Mouse (Mus musculus) stomach, embryonic 16.5 days (tissue): ENCODE results near the gene Cpm. TPM values are rescaled to one million over a fixed set of nuclear protein-coding genes. Genes with fewer than 3 reads are reported as not detected.

Experiments used
- ATAC-seq: fragments of 200-750 bp; cut with Nextera tagmentation; 2 replicates; pipeline ENCODE4 v1.8.0; 2017; ENCODE audit warnings: moderate number of reproducible peaks, moderate TSS enrichment; ENCODE audit not compliant: insufficient read depth, low FRiP score
- H3K27ac ChIP-seq: fragments of 300-500 bp; sonication (generic); 2 replicates; pipeline ENCODE4 v1.5.1; 2014; ENCODE audit warnings: low read length
- H3K27me3 ChIP-seq: fragments of 300-500 bp; sonication (generic); 2 replicates; pipeline ENCODE4 v1.6.1; 2014; ENCODE audit warnings: low read length, control low read depth, mixed read lengths; ENCODE audit not compliant: control insufficient read depth, insufficient read depth
- H3K36me3 ChIP-seq: fragments of 300-500 bp; sonication (generic); 2 replicates; pipeline ENCODE4 v1.6.1; 2014; ENCODE audit warnings: low read length; ENCODE audit not compliant: control insufficient read depth, insufficient read depth
- H3K4me1 ChIP-seq: fragments of 300-500 bp; sonication (generic); 2 replicates; pipeline ENCODE4 v1.6.1; 2014; ENCODE audit warnings: low read length, control low read depth, mixed read lengths; ENCODE audit not compliant: control insufficient read depth, insufficient read depth
- H3K4me2 ChIP-seq: fragments of 300-500 bp; sonication (generic); 2 replicates; pipeline ENCODE4 v1.6.1; 2014; ENCODE audit warnings: low read depth, low read length, mixed read lengths
- H3K4me3 ChIP-seq: fragments of 300-500 bp; sonication (generic); replicated peaks from 2 replicates; pipeline ENCODE4 v1.5.1; 2014; ENCODE audit warnings: mild to moderate bottlenecking, low read length
- H3K9ac ChIP-seq: fragments of 300-500 bp; sonication (generic); 2 replicates; pipeline ENCODE4 v1.6.1; 2014; ENCODE audit warnings: low read length
- H3K9me3 ChIP-seq: fragments of 300-500 bp; sonication (generic); replicated peaks from 2 replicates; pipeline ENCODE4 v1.6.1; 2016; ENCODE audit warnings: low read length, control low read depth; ENCODE audit not compliant: control insufficient read depth
- WGBS: fragments of 180-500 bp; shearing (Covaris S2); extraction: QIAGEN DNeasy Blood & Tissue Kit; methylation state at CpG from one replicate; pipeline ENCODE4 v1.1.7; 2014; 5-methylcytosine and 5-hydroxymethylcytosine counted together
- polyA plus RNA-seq: library from polyadenylated mRNA; unstranded; fragments of >200 nt; fragmentation: Nextera tagmentation; extraction: Ambion mirVana; gene quantifications from 2 replicates; pipeline ENCODE4 v1.2.1, GENCODE M21; 2015

Cpm gene
- polyA plus RNA-seq, 1 experiment from 2014 or later, result 74.0 TPM

GRCm38 (mm10) chr10:117610794-117611384 lies 18.4 kb upstream of the Cpm start:
- H3K27ac ChIP-seq, result 0 out of 2 replicates have a peak overlapping the region, but pooled peaks have one; percentile 28
- no peak overlapping the region for H3K9ac ChIP-seq
- WGBS, result 89% methylated on average over 2 of the region's 2 CpGs
- no peak overlapping the region for H3K4me3 ChIP-seq
- no peaks in the 10 kb centered on the region for H3K36me3 ChIP-seq
- no peaks in the 10 kb centered on the region for H3K27me3 ChIP-seq
- H3K9me3 ChIP-seq, result no peaks in the 10 kb centered on the region
- no peak for ATAC-seq
- H3K4me1 ChIP-seq, result no peaks in the 10 kb centered on the region
- no peak overlapping the region for H3K4me2 ChIP-seq

- H3K27me3 ChIP-seq, result no peaks in the 10 kb centered on the region
- H3K36me3 ChIP-seq, result no peaks in the 10 kb centered on the region
- no peak for ATAC-seq
- H3K4me2 ChIP-seq, result no peak overlapping the region
- H3K27ac ChIP-seq, result no peak overlapping the region
- no peaks in the 10 kb centered on the region for H3K4me1 ChIP-seq
- no peaks in the 10 kb centered on the region for H3K9me3 ChIP-seq
- H3K4me3 ChIP-seq, result no peak overlapping the region
- no peak overlapping the region for H3K9ac ChIP-seq
- 89% methylated on average over 2 of the region's 2 CpGs for WGBS
These were observed 17.8 kb upstream of the Cpm start for GRCm38 (mm10) chr10:117611503-117611902.

GRCm38 (mm10) chr10:117611976-117612375 lies 17.3 kb upstream of the Cpm start:
- no peaks in the 10 kb centered on the region for H3K27me3 ChIP-seq
- no peak for ATAC-seq
- 81% methylated on average over 2 of the region's 2 CpGs for WGBS
- no peak overlapping the region for H3K27ac ChIP-seq
- H3K4me2 ChIP-seq, result no peak overlapping the region
- H3K9ac ChIP-seq, result no peak overlapping the region
- H3K4me1 ChIP-seq, result no peaks in the 10 kb centered on the region
- no peaks in the 10 kb centered on the region for H3K36me3 ChIP-seq
- no peaks in the 10 kb centered on the region for H3K9me3 ChIP-seq
- no peak overlapping the region for H3K4me3 ChIP-seq

GRCm38 (mm10) chr10:117612621-117613584 lies 16.4 kb upstream of the Cpm start:
- Histone ChIP-seq H3K9ac (no peak overlapping the region), H3K27me3 (no peaks in the 10 kb centered on the region), H3K4me2 (no peak overlapping the region), H3K9me3 (no peaks in the 10 kb centered on the region), H3K4me3 (no peak overlapping the region), H3K36me3 (no peaks in the 10 kb centered on the region), H3K4me1 (no peaks in the 10 kb centered on the region), H3K27ac (no peak overlapping the region)
- no peak for ATAC-seq
- 75% methylated on average over 8 of the region's 8 CpGs for WGBS

GRCm38 (mm10) chr10:117613960-117614359 lies 15.3 kb upstream of the Cpm start:
- 47% methylated on average over 6 of the region's 6 CpGs for WGBS

GRCm38 (mm10) chr10:117614387-117614786 lies 14.9 kb upstream of the Cpm start:
- H3K4me1 ChIP-seq, result no peaks in the 10 kb centered on the region
- 61% methylated on average over 3 of the region's 3 CpGs for WGBS
- H3K9ac ChIP-seq, result no peak overlapping the region
- no peak overlapping the region for H3K4me2 ChIP-seq
- no peak for ATAC-seq
- H3K27ac ChIP-seq, result no peak overlapping the region
- no peaks in the 10 kb centered on the region for H3K36me3 ChIP-seq
- no peak overlapping the region for H3K4me3 ChIP-seq
- H3K9me3 ChIP-seq, result no peaks in the 10 kb centered on the region
- H3K27me3 ChIP-seq, result no peaks in the 10 kb centered on the region

More at GRCm38 (mm10) chr10:117613960-117614359, 15.3 kb upstream of the Cpm start:
- no peaks in the 10 kb centered on the region for H3K9me3 ChIP-seq
- H3K4me1 ChIP-seq, result no peaks in the 10 kb centered on the region
- H3K4me3 ChIP-seq, result no peak overlapping the region
- no peak overlapping the region for H3K9ac ChIP-seq
- H3K36me3 ChIP-seq, result no peaks in the 10 kb centered on the region
- H3K27me3 ChIP-seq, result no peaks in the 10 kb centered on the region
- ATAC-seq, result no peak
- no peak overlapping the region for H3K27ac ChIP-seq
- H3K4me2 ChIP-seq, result no peak overlapping the region

- H3K4me2 ChIP-seq, result no peak overlapping the region
- no peaks in the 10 kb centered on the region for H3K4me1 ChIP-seq
- H3K9ac ChIP-seq, result no peak overlapping the region
- H3K27me3 ChIP-seq, result no peaks in the 10 kb centered on the region
- no peak overlapping the region for H3K4me3 ChIP-seq
- no peak overlapping the region for H3K27ac ChIP-seq
- ATAC-seq, result no peak
- WGBS, result 90% methylated on average over 8 of the region's 8 CpGs
- H3K36me3 ChIP-seq, result no peaks in the 10 kb centered on the region
- no peaks in the 10 kb centered on the region for H3K9me3 ChIP-seq
These were observed 14.1 kb upstream of the Cpm start for GRCm38 (mm10) chr10:117615239-117615638.

- H3K9ac ChIP-seq, result no peak overlapping the region
- H3K4me1 ChIP-seq, result no peaks in the 10 kb centered on the region
- H3K9me3 ChIP-seq, result no peaks in the 10 kb centered on the region
- H3K4me2 ChIP-seq, result no peak overlapping the region
- no peaks in the 10 kb centered on the region for H3K36me3 ChIP-seq
- ATAC-seq, result no peak
- WGBS, result 66% methylated on average over 4 of the region's 4 CpGs
- no peak overlapping the region for H3K4me3 ChIP-seq
- no peak overlapping the region for H3K27ac ChIP-seq
- H3K27me3 ChIP-seq, result no peaks in the 10 kb centered on the region
These were observed 13.6 kb upstream of the Cpm start for GRCm38 (mm10) chr10:117615746-117616145.

GRCm38 (mm10) chr10:117616191-117616680 lies 13.1 kb upstream of the Cpm start:
- Histone ChIP-seq H3K36me3 (no peaks in the 10 kb centered on the region), H3K27me3 (no peaks in the 10 kb centered on the region), H3K4me3 (no peak overlapping the region), H3K9me3 (no peaks in the 10 kb centered on the region), H3K4me2 (no peak overlapping the region), H3K4me1 (no peaks in the 10 kb centered on the region), H3K27ac (no peak overlapping the region), H3K9ac (no peak overlapping the region)
- no peak for ATAC-seq
- WGBS, result 79% methylated on average over 6 of the region's 6 CpGs
